ENCODE assay signal across 23 mouse cellular contexts in the genomic region with DNA sequence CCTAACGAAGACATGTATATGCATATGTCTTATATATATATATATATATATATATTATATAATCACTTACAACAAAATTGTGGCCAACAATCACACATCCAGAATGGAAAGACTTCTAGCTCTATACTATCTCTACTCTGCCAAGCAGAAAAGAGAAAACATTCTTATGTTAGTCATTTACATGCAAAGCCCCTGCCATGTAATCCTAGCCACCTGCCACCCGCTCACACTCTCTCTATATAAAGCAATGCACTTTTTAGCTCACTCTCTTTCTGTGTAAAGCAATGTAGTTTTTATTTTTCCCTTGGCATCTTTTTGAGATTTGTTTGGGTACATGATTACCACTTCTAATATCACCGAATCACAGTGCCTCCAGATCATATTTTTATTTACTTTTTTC.
DNase-seq lines count a peak whose midpoint lies in the region; ATAC-seq and TF ChIP-seq lines count a peak whose summit lies in the region.
"Had no signal": no experiment of that assay in that cellular context is flagged by ENCODE, and none has a peak within 500 bp of the region (broad histone marks: within the 10 kb centered on the region; RNA-seq: fewer than 3 reads in every experiment).

No protein-coding gene starts in this region.

- H3K27ac ChIP-seq in forebrain, embryonic 16.5 days (ENCODE audit: low read length): no peak overlapping the region
- H3K27ac ChIP-seq in forebrain, embryonic 13.5 days: no peak overlapping the region
- H3K27ac ChIP-seq in forebrain, postnatal 0 days (ENCODE audit: low read depth, low read length): no peak overlapping the region
- H3K27ac ChIP-seq in forebrain, embryonic 12.5 days: no peak overlapping the region

- peak; percentile 31 for DNase-seq in forebrain, postnatal 0 days
- DNase-seq in frontal cortex, postnatal 36 days (ENCODE audit: low spot score in 2 of 2): no peak
- peak; percentile 53 for DNase-seq in brain, adult 2 months (ENCODE audit: low read depth, low spot score)
- DNase-seq in testis, postnatal 10 days (ENCODE audit: low spot score): no peak
- DNase-seq: adrenal gland, adult 2 months; adrenal gland, adult 8-10 months; adrenal gland, postnatal 10 days; adrenal gland, postnatal 14 days; adrenal gland, postnatal 25 days; adrenal gland, postnatal 36 days; B cell, adult 2 months; cerebellum, adult 11 months; cerebellum, adult 11-12 months; cerebellum, adult 18-20 months had no signal

- no peaks in the 10 kb centered on the region for H3K36me3 ChIP-seq in forebrain, embryonic 16.5 days (ENCODE audit: control insufficient read depth, insufficient read depth)
- H3K36me3 ChIP-seq in forebrain, embryonic 13.5 days (ENCODE audit: poor library complexity, severe bottlenecking): no peaks in the 10 kb centered on the region
- H3K36me3 ChIP-seq in forebrain, postnatal 0 days (ENCODE audit: insufficient read depth): no peaks in the 10 kb centered on the region
- no peaks in the 10 kb centered on the region for H3K36me3 ChIP-seq in forebrain, embryonic 12.5 days (replicated peaks)
- H3K36me3 ChIP-seq: G1E had no signal

- H3K4me1 ChIP-seq in forebrain, embryonic 16.5 days (replicated peaks; ENCODE audit: control insufficient read depth, insufficient read depth, low read length): no peaks in the 10 kb centered on the region
- no peaks in the 10 kb centered on the region for H3K4me1 ChIP-seq in forebrain, embryonic 13.5 days
- no peaks in the 10 kb centered on the region for H3K4me1 ChIP-seq in forebrain, postnatal 0 days (ENCODE audit: insufficient read depth)
- no peaks in the 10 kb centered on the region for H3K4me1 ChIP-seq in forebrain, embryonic 12.5 days

- H3K4me2 ChIP-seq in forebrain, embryonic 16.5 days (ENCODE audit: low read length): no peak overlapping the region
- no peak overlapping the region for H3K4me2 ChIP-seq in forebrain, embryonic 13.5 days
- no peak overlapping the region for H3K4me2 ChIP-seq in forebrain, postnatal 0 days (ENCODE audit: low read depth)
- H3K4me2 ChIP-seq in forebrain, embryonic 12.5 days: no peak overlapping the region

- no peak overlapping the region for H3K4me3 ChIP-seq in forebrain, embryonic 16.5 days (replicated peaks; ENCODE audit: low read length)
- no peak overlapping the region for H3K4me3 ChIP-seq in forebrain, embryonic 13.5 days
- H3K4me3 ChIP-seq in forebrain, postnatal 0 days (ENCODE audit: low read depth, low read length): no peak overlapping the region
- no peak overlapping the region for H3K4me3 ChIP-seq in forebrain, embryonic 12.5 days (replicated peaks)

- H3K9ac ChIP-seq in forebrain, embryonic 16.5 days (replicated peaks; ENCODE audit: low read depth, low read length): no peak overlapping the region
- no peak overlapping the region for H3K9ac ChIP-seq in forebrain, embryonic 13.5 days
- H3K9ac ChIP-seq in forebrain, postnatal 0 days: no peak overlapping the region
- H3K9ac ChIP-seq in forebrain, embryonic 12.5 days: no peak overlapping the region

- ATAC-seq in forebrain, embryonic 16.5 days: peak; percentile 63
- ATAC-seq in forebrain, embryonic 13.5 days: no peak; the same call in 1 of the 2 replicates
- ATAC-seq in forebrain, postnatal 0 days: peak; percentile 86
- no peak for ATAC-seq in forebrain, embryonic 12.5 days (ENCODE audit: low FRiP score)
- peak; percentile 91 for ATAC-seq in frontal cortex, adult (ENCODE audit: low TSS enrichment)
- ATAC-seq: activated CD4-positive, CD25-positive, alpha-beta regulatory T cell, adult 4 months; CD4-positive, CD25-positive, alpha-beta regulatory T cell, adult 4 months; Patski had no signal

- H3K27me3 ChIP-seq in forebrain, embryonic 16.5 days (replicated peaks; ENCODE audit: control insufficient read depth, insufficient read depth, low read length): no peaks in the 10 kb centered on the region
- H3K27me3 ChIP-seq in forebrain, embryonic 13.5 days: no peaks in the 10 kb centered on the region
- no peaks in the 10 kb centered on the region for H3K27me3 ChIP-seq in forebrain, postnatal 0 days (ENCODE audit: insufficient read depth, low read length)
- H3K27me3 ChIP-seq in forebrain, embryonic 12.5 days: no peaks in the 10 kb centered on the region
- H3K27me3 ChIP-seq: CH12.LX, Patski had no signal

- 72% methylated on average over 3 of the region's 3 CpGs for WGBS in forebrain, embryonic 16.5 days
- 91% methylated on average over 3 of the region's 3 CpGs for WGBS in forebrain, embryonic 13.5 days
- 66% methylated on average over 3 of the region's 3 CpGs for WGBS in forebrain, postnatal 0 days
- WGBS in forebrain, embryonic 12.5 days: 87% methylated on average over 3 of the region's 3 CpGs

- no peaks in the 10 kb centered on the region for H3K9me3 ChIP-seq in forebrain, embryonic 16.5 days (ENCODE audit: control insufficient read depth, low read length)
- H3K9me3 ChIP-seq in forebrain, embryonic 13.5 days (replicated peaks): no peaks in the 10 kb centered on the region
- no peaks in the 10 kb centered on the region for H3K9me3 ChIP-seq in forebrain, postnatal 0 days (ENCODE audit: low read length)
- H3K9me3 ChIP-seq in forebrain, embryonic 12.5 days: no peaks in the 10 kb centered on the region
- H3K9me3 ChIP-seq: G1E had no signal

- TF ChIP-seq CTCF in forebrain, postnatal 0 days (IDR thresholded peaks at IDR 0.05; ENCODE audit: low read depth): no peak

Comparison
In these comparisons a context has a peak if more than half of its experiments do, and no peak if none do; other contexts are left out.
1. ATAC-seq: peak in forebrain, embryonic 16.5 days (single experiment), forebrain, postnatal 0 days (single experiment) and frontal cortex, adult (single experiment); none in forebrain, embryonic 13.5 days (single experiment) and forebrain, embryonic 12.5 days (single experiment).
2. DNase-seq: peak in forebrain, postnatal 0 days (single experiment) and brain, adult 2 months (single experiment); none in frontal cortex, postnatal 36 days (0 of 2) and testis, postnatal 10 days (single experiment).